In the genomic region with DNA sequence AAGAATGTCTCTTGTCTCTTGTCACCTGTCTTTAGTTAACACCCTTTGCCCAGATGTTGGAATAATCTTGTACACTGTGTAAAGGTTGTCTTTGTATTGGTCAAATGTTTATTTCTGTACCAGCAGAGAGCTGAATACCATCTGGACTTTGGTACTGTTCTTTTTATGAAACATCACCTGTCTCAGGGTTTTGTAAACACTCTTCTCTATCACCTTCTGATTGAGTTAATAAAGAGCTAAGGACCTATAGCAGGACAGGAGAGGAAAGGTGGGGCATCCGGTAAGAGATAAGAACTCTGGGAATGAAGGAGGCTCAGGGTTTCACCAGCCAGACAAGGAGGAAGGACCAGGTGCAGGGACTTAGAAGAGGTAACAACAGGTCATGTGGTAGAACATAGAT, we compare ENCODE assay signal across 15 mouse cellular contexts.
"Had no signal": no experiment of that assay in that cellular context is flagged by ENCODE, and none has a peak within 500 bp of the region (broad histone marks: within the 10 kb centered on the region; RNA-seq: fewer than 3 reads in every experiment).

No protein-coding gene starts in this region.

- H3K9ac ChIP-seq: hindbrain, embryonic 13.5 days; kidney, embryonic 15.5 days; limb, embryonic 15.5 days; midbrain, embryonic 12.5 days had no signal

- H3K27me3 ChIP-seq: hindbrain, embryonic 13.5 days; kidney, embryonic 15.5 days; limb, embryonic 15.5 days; midbrain, embryonic 12.5 days had no signal

- H3K4me3 ChIP-seq: hindbrain, embryonic 13.5 days; kidney, embryonic 15.5 days; limb, embryonic 15.5 days; midbrain, embryonic 12.5 days had no signal

- H3K4me1 ChIP-seq: hindbrain, embryonic 13.5 days; limb, embryonic 15.5 days; midbrain, embryonic 12.5 days had no signal

- H3K27ac ChIP-seq: hindbrain, embryonic 13.5 days; hindbrain, postnatal 0 days; kidney, embryonic 15.5 days; limb, embryonic 15.5 days; midbrain, embryonic 12.5 days had no signal

- DNase-seq: kidney, adult 18-20 months; kidney, postnatal 14 days; layer of hippocampus, adult 9-11 months; layer of hippocampus, postnatal 36 days; lung, adult 18-20 months; right cerebral cortex, adult 18-20 months; right cerebral cortex, postnatal 25 days; thymus, adult 2 months; thymus, postnatal 25 days had no signal

- ATAC-seq: hindbrain, postnatal 0 days; midbrain, embryonic 16.5 days had no signal

- H3K4me2 ChIP-seq: hindbrain, embryonic 13.5 days; kidney, embryonic 15.5 days; limb, embryonic 15.5 days; midbrain, embryonic 12.5 days had no signal

- H3K9me3 ChIP-seq: hindbrain, embryonic 13.5 days; kidney, embryonic 15.5 days; limb, embryonic 15.5 days; midbrain, embryonic 12.5 days had no signal

- H3K36me3 ChIP-seq: hindbrain, embryonic 13.5 days; kidney, embryonic 15.5 days; limb, embryonic 15.5 days; midbrain, embryonic 12.5 days had no signal
